Mouse (Mus musculus): ENCODE data around the gene Dock1. TPM values are rescaled to one million over a fixed set of nuclear protein-coding genes. Genes with fewer than 3 reads are reported as not detected.

Dock1 gene
- total RNA-seq, 2 experiments from 2014 or later = 89.9 to 206 TPM

DNA sequence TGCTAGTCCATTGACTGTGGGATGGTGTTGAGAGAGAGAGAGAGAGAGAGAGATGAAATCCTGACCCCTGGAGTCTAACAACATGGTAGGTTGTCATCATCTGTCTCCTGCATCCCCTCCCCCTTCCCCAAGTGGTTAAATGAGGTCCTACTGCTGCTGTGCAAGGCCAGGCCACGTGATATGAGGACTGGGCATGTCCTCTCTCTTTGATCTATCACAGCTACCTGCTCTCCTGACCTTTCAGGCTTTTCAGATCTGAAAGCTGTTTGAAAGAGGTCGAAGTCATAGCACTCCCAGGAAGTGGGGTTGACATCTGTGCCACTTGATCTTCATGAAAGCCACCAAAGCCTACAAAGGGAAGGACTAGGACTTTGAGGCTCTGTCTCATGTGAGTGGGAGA, 365.2 kb downstream of the Dock1 start:
- DNase-seq (ENCODE audit: low spot score in 2 of 2) = no peak

DNA sequence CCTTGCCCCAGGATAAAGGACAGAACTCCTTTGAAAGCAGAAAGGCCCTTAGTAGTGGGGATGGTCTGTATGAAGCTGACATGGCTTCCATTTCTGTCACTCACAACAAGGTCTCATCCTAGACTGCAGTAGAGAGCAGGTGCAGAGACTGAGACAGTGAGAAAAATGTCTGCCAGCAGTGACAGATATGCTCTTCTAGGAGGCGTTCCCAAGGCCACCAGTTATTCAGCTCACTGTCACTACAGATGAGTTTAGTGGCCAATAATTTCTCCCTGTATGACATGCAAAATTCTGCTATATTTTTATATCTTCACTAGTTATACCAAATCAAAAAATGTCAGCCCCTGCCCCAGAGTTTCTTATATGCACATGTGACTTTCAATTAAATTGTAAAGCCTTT, 368.5 kb downstream of the Dock1 start:
- no peak for DNase-seq (ENCODE audit: low spot score in 2 of 2)

DNA sequence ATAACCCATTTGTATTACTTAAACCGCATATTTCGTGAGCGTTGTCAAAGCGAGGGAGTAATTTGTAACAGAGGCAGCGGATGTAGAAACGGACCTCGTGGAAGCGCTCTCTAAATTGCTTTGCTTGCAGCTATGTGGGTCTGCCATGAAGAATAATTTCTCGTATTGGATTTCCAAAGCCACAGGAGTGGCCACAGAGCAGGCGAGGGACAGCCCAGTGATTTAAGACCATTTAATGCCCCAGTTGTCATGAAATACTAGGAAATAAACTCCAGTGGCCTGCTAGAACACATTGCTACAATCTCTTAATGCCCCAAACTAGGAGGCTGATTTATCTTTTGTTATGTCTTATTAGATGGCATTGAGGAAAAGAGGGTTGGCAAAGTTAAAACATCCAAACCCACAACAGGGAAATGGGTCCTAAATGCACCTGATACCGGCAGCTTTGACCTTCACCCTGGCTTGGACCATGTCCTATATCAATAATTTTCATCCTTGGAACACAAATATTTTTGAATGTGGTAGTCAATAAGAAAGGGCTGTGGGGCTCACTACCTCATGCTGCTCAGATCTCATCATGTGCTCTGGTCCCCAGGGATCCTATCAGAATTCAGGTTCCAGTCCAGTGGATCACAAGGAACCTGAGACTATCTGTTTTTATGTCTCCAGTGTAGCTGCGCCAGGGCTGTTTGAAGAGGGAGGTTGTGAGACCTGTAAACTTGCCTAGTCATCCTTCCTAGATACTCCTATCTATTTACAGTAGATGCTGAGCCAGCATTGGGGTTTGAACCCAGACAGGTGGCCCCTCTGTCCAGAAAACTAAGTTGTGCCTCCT, 373.7 kb downstream of the Dock1 start:
- no peak for DNase-seq (ENCODE audit: low spot score in 2 of 2)

DNA sequence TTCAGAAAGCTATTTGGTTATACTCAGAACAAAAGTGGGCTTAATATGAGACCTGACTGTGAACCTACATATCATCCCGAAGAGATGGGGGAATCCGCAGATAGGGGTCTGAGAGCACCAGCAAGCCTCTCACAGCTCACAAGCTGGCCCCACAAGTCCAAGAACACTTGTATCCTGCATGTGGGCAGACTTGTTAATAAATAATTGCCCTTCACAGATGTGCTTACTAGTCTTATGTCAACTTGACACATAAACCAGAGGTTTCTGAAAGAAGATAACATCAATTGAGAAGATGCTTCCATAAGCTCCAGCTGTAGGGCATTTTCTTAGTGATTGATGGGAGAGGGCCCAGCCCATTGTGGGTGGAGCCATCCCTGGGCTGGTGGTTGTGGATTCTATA, 379.0 kb downstream of the Dock1 start:
- DNase-seq (ENCODE audit: low spot score in 2 of 2) = no peak

DNA sequence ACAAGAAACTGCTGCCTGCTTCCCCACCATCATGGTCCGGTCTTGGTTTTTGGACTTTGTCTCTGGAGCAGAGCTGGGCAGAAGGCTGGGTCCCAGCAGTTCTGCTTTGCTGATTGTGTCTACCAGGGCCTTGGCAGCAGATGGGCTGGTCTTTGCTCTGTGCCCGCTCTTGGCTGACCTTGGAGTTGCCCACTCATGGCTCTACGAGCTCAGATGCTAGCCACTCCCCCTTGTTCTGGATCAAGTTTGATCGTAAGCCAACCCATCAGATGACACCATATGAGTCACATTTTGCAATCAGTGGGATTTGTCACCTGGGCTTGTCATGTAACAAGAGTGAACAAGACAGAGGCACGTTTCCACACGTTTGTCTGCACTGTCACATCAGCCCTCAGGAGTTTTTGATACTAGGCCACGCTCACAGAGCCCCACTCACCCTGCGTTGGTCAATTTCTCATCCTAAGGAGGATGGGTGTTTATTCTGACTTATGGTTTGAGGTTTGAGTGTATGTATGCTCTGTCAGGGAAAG, 382.8 kb downstream of the Dock1 start:
- DNase-seq (ENCODE audit: low spot score in 2 of 2) = peak; percentile 28 to 58

DNA sequence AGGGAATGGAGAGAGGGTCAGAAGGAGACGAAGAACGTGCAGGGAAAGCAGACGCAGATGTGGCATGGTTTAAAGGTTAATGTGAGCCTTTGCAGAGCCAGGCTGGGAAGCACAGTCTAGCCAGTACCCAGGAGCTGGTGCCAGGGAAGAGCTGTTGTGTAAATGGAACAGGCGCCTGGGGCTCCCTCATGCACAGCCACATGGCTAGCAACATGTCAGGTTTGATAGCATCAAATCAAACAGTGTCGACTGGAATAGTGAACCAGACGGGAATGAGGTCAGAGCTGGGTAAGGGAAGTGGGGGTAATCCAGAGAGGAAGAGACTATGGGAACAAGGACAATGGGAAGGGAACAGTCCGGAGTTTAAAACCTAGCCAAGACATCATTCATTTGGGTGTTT, 384.2 kb downstream of the Dock1 start:
- DNase-seq (ENCODE audit: low spot score in 2 of 2) = no peak

DNA sequence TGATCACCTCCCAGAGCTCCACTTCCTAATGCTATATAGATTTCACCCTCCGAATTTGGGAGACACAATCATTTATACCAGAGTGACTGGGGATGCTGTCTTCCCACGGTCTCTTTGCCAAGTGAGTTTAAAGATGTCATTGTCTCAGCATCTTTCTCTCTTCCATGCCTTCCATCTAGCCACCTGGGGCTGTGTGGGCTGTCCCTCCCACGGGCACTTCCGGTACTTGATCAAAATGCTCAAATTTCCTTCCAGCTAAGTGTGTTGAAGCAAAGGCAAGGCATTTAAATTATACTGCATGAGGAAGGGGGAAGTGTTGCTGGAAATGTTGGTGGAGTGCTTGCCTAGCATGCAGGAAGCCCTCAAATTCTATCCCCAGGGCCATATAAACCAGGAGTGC, 388.6 kb downstream of the Dock1 start:
- no peak for DNase-seq (ENCODE audit: low spot score in 2 of 2)

DNA sequence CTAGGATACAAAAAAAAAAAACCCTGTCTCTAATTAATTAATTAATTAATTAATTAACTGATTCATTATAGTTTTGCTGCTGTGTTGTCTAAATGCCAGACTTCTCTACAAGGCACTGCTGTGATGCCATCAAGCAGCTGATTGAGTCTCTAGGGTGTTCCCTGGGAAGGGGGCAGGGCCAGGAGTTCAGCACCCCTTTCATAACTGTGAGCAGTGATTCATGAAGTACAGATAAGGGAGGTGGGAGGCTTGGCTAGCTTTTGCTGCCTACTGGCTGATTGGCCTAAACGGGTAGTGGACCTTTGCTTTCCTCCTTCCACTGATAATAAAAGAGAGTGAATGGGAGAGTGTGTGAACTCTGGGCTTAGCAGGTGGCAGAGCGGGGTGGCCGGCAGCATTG, 389.1 kb downstream of the Dock1 start:
- no peak for DNase-seq (ENCODE audit: low spot score in 2 of 2)

DNA sequence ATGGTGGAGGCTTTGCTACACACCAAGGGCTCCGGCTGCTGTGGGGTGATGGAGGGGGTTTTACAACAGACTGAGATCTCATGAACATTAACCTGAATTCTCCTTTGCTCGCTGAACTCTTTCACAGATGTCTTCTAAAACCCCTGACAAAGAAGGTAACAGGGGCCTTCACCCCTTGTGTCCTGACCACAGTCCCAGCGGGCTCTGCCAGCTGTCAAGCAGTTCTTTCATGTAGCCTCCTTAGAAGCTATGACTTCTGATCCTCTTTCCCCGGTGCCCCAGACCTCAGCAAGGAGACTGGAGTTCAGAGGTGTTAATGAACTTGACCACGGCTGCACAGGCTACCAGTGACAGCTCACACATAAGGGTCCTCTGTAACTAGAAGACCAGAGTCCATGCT, 393.4 kb downstream of the Dock1 start:
- DNase-seq (ENCODE audit: low spot score in 2 of 2) = no peak

DNA sequence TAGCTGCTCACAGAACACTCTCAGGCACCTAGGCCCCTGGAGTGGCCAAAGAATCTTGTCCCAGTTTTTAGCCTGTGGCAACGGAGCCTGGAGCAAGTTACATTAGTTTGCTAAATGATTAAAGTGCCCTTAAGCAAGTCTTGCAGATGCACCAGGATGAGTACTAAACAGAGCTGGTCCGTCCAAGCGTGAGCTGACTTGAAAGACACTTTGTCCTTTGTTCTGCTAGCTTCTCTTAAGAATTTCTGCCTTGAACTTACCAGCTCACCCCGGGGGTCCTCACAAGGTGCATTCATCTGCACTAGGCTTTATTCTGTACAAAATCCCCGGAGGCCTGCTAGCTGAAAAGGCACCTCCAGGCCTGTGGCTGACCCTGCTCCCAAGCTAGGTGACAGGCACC, 394.8 kb downstream of the Dock1 start:
- no peak for DNase-seq (ENCODE audit: low spot score in 2 of 2)

DNA sequence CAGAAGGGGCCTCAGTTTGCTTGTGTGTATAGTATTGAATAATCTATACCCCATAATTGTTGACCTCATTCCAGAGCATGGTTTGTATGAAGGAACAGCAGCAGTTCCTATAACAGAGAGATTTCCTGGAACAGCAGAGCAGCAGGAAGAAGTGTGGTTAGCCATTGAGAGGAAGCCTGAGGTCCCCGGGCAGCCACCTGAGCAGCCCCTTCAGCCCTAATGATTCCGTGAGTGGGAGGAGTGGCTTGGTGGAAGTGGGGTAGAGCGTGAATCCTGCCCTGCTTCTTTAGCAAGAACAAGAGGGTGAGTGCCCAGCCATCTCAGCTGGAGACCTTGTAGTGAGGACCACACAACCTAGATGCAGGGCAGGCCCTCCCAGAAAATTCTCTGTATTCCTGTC, 398.4 kb downstream of the Dock1 start:
- DNase-seq (ENCODE audit: low spot score in 2 of 2) = no peak

DNA sequence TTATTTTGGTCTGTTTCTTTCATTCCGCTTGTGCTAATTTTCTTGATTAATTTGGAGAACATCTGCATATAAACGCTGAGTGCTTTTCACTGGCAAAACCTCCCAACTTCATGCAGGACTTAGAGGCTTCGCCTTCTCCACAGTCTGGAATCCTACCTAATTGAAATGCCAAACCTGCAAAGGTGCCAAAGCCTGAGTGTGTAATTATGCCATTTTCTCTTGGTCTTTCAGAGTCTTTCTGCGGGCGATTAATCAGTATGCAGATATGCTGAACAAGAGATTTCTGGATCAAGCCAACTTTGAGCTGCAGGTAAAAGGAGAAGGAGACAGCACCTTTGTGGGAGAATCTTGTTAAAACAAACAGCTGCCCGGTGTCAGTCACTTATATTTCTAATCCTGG, 406.4 kb downstream of the Dock1 start:
- no peak for DNase-seq (ENCODE audit: low spot score in 2 of 2)

DNA sequence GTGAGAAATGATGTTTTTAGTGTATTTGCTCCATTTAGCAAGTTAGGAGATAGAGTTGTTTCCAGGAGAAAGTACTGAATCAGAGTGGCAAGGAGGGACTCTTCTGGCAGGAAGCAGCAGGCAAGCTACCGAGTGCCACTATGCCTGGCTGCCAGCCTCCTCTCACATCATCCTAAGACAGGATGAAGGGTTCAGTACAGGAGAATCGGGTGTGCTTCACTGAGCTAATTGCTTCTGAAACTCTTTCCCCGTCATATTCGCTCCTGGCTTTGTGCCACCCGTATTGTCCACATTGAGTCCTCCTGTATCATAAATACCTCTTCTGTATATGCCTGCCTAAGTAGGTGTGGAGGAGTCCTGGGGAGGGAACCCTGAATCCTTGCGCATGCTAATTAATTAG, 406.9 kb downstream of the Dock1 start:
- DNase-seq (ENCODE audit: low spot score in 2 of 2) = no peak

DNA sequence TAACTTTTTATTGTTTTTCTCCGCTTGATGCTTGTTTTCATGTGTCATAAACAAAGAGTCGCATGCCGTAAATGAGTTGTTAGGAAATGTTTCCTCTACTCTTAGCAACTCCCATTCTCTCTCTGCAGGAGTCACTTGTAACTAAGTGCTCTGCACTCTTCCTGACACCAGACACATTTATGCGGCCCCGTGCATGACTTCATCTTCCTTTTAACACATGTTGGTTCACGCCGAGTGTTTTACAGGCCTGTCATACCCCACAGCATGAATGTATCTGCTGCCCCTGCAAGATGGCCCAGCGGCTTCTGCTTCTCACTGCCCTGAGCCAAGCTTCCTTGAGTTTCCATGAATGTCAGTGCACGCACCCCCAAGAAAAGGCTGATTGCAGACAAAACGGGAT, 407.4 kb downstream of the Dock1 start:
- DNase-seq (ENCODE audit: low spot score in 2 of 2) = no peak

DNA sequence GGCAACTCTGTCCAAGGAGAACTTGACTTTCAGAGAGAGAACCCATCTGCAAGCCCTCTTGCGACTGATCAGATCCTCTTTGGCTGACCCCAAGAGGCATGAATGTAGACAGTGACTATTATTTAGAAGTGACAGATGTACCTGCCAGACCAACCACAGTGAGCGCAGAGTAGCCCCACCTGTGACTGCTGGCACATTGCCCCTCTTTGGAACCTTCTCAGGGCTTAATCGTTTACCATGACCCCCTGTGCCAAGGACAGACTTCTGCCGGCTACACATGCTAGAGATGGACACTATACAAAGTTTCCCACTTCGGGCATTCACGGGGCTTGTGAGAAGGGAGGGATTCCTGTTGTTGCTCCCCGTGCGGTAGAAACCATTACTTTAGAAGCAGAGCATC, 413.0 kb downstream of the Dock1 start:
- no peak for DNase-seq (ENCODE audit: low spot score in 2 of 2)

DNA sequence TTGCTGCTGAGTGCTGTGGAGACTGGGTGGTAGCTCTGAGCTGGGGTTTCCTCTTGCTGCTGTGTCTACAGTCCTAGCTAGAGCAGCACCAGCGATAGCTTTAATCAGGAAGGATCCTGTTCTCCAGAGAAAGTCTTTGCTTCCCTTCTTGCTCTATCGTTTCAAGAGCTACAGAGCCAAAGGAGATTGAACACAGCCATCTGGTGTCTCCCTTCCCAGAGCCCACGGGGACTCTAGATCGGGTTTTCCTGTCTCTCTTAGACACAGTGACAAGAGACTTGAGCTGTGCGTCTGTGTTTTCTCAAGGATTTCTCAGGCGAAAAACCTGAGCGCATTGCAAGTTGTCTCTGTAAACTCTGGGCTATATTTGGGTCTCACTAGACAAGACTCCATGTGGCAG, 413.6 kb downstream of the Dock1 start:
- no peak for DNase-seq (ENCODE audit: low spot score in 2 of 2)

DNA sequence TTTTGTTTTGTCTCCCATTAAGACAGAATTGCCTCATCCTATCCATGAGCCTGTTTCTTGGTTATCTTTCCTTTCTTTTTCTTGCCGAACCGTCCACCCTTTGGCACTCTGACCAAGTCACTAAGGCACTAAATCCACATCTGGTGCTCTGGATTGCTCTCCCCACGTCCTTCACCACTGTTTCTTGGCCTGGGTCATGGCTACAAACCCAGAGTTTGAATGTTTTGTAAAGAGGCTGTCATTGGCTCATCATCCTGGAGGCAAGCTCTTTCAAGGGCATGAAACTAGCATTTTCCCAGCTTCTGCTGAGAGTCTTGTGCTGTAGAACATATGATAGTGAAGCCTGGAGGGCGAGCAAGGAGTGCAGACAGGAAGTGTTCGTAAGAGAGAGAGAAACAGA, 416.1 kb downstream of the Dock1 start:
- DNase-seq (ENCODE audit: low spot score in 2 of 2) = no peak

DNA sequence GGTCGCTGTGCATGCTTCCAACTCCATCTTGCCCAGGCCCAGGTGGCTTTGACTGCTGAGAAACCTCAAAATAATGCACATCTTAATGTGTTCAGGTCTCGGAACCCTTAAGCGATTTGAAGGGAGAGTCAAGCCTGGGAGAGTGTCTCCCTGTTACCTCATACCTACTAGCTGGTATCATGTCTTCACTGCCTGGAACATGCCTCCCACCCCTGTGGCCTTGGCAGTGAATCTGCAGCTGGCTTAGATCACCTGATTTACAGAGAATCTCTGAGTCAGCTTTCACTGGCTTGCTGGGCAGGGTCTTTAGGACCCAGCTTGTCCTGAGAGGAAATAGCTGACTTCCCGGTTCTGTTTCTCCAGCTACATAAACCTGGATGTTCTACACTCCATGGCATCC, 419.2 kb downstream of the Dock1 start:
- DNase-seq (ENCODE audit: low spot score in 2 of 2) = no peak

DNA sequence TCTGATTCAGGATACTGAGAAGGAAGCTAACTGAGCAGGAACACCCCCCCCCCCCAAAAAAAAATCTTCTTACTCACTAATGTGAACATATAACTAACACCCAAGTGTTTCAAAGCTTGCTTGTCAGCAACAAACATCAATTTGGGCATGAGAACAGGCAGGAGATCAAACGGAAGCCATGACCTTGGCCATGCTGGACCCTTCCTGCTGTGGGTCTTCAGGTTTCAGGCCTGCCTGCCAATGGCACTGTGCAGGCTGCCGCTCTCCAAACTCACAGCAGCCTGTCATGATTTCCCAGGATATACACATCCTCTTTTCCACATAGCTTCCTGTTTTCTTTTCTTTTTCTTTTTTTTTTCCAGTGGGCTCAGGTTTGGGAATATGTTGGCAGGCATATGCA, 423.4 kb downstream of the Dock1 start:
- DNase-seq (ENCODE audit: low spot score in 2 of 2) = no peak

DNA sequence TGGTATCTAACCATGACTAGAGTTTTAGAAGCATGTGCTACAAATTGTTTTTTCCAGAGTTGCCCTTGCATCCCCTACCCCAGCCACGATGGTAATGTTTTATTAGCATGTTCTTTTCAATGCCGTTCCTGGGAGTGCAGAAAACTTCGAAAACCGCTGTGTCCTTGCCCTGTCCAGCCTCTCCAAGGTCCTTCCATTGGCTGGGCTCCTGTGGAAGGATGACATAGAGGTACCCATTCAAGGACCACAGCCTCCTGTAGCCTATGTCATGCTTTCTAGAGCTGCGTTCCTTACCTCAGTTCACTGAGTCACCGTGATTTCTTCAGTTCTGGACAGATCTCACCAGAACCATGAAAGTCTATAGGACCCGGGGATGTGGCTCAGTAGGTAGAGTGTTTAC, 431.5 kb downstream of the Dock1 start:
- DNase-seq (ENCODE audit: low spot score in 2 of 2) = peak in 1 of 2 experiments; percentile 32

DNA sequence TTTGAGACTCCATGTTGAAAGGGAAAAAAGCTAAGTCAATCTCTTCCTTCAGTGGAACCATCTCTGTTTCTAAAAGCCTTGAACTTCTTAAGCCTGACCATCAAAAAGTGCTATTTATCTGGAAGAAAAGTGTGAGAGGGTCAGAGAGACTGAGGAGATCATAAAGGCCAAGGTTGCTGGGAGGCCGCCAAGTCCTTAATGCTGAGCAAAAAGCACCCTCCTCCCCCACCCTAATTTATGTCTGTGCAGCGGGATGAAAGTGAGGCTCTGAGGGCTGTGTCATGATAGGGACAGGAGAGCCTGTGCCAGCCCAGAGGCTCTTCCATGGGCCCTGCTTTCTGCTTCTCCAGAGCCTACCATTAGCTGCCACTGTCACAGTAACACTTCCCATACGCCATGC, 436.1 kb downstream of the Dock1 start:
- DNase-seq (ENCODE audit: low spot score in 2 of 2) = peak; percentile 67 to 73

DNA sequence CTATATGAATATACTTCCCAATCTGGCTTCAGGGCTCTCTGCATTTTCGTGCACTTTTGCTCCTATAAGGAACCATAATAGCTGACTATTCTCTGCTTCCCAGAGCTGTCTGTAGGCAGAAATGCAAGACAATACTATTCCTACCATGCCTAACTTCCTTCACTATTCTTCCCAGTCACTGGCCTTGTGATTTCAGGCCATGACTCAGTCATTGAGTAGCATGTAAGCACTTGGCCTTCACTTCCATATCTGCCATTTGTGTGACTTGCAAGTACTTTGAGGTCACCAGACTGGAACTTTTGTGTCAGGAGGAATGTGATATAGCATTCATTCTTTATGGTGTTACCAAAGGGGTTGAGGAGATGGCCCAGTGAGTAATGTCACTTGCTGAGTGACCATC, 439.9 kb downstream of the Dock1 start:
- DNase-seq (ENCODE audit: low spot score in 2 of 2) = no peak
